Mouse (Mus musculus): ENCODE data around the gene Ralb. TPM values are rescaled to one million over a fixed set of nuclear protein-coding genes. Genes with fewer than 3 reads are reported as not detected.
A peak's percentile ranks its signal among the peaks of the same experiment; 100 is the strongest.

Gene Ralb
- polyA plus RNA-seq, 1 experiment from 2014 or later, result 94.1 TPM

DNA sequence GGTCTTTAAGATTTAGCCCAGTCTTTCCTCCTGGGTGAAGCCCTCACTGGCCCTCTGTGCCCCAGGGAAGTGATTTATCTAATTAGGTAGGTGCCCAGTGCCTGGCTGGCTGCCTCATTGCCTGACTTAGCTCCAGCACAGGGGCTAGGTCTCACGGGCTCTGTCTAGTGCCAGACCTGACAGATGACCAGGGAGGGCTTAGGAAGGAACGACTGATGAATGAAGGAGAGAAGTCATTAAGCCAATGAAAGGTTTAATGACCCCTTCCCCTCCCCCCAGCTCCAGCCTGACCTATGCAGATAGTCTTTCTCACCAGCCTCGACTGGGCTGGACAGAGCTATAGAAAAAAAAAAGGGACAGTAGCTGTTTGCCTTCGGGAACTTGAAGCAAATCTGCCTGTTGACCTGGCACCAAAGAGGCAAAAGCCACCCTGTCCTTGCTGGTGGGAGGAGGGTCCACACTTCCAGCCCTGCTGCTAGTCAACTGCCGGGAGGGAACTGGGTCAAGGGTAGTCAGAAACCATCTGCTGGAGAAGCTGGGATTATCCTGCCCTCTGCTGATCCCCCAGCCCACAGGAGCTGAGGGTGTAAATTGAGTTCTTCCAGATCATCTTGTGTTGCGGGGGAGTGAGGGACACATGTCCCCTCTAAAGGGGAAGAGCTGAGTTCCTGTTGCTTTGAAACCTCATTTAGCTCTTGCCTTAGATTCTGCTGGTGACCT, 80.3 kb downstream of the Ralb start:
- no peak overlapping the region for H3K4me3 ChIP-seq
- peaks cover 19% of the 10 kb centered on the region for H3K4me1 ChIP-seq
- H3K4me2 ChIP-seq (replicated peaks), result no peak overlapping the region
- H3K36me3 ChIP-seq, result no peaks in the 10 kb centered on the region
- WGBS, result 17% methylated on average over 6 of the region's 6 CpGs
- no peak overlapping the region for H3K9ac ChIP-seq
- ATAC-seq (ENCODE audit: low FRiP score, low read depth), result no peak
- no peak overlapping the region for H3K27ac ChIP-seq
- no peaks in the 10 kb centered on the region for H3K9me3 ChIP-seq
- peaks cover 49% of the 10 kb centered on the region for H3K27me3 ChIP-seq (replicated peaks)

DNA sequence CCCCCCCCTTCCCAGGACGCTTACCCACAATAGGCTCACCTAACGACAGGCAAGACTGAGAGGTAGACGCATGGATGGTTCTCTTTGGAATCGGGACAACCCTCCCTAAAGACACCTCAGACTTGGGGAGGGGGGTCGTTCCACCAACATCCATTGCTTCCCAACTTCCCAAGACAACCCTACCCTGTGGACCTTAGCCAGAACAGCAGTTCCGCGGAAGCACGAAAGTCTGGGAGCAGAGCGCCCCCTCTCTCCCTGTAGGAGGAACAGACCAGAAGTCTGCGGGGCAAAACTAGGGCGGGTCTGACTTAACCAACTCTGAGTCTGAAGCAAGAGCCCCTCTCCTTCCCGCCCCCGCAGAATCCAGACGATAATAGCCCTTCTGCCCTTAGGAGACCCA, 81.1 kb downstream of the Ralb start:
- Histone ChIP-seq H3K4me2 (replicated peaks) (0 out of 2 replicates have a peak overlapping the region, but pooled peaks have one; percentile 98), H3K4me3 (no peak overlapping the region), H3K27me3 (replicated peaks) (peaks cover 57% of the 10 kb centered on the region), H3K9ac (no peak overlapping the region), H3K27ac (no peak overlapping the region), H3K4me1 (peaks cover 25% of the 10 kb centered on the region), H3K9me3 (no peaks in the 10 kb centered on the region), H3K36me3 (no peaks in the 10 kb centered on the region)
- WGBS, result 5% methylated on average over 14 of the region's 14 CpGs
- no peak for ATAC-seq (ENCODE audit: low FRiP score, low read depth)

DNA sequence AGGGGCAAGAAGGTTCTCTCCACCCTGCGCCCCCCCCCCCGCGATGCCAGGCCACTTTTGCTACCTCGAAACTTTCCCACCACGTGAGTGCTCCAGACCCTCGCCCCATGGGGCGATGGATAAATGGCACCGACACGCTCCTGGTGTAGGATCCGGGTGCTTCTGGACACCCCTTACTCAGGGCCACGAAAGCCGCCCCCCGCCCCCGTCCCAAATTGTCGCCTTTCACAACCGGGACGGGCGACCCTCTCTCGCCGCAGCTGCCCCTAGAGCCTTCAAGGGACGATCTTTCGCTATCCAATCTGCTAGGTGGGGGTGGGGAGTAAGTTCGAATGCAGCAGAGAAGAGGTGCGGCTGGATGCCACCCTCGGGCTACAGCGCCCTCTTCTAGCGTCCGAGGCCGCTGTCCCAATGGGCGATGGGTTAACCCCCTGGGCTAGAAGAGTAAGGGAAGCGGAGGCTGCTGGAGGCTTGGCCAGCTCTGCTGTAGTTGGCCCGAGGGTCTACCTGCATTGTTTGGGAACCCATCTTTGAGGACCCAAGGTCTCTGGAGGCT, 82.1 kb downstream of the Ralb start:
- Histone ChIP-seq H3K27me3 (replicated peaks) (peaks cover 66% of the 10 kb centered on the region), H3K4me3 (peak overlapping the region; percentile 63), H3K9me3 (no peaks in the 10 kb centered on the region), H3K4me2 (replicated peaks) (peak overlapping the region; percentile 98), H3K27ac (no peak overlapping the region), H3K4me1 (peaks cover 25% of the 10 kb centered on the region), H3K36me3 (peaks cover under 1% of the 10 kb centered on the region; the same call in 1 of the 2 replicates), H3K9ac (peak overlapping the region; percentile 78; the same call in 1 of the 2 replicates)
- ATAC-seq (ENCODE audit: low FRiP score, low read depth), result no peak; the same call in 1 of the 2 replicates
- WGBS, result under 1% methylated on average over 31 of the region's 32 CpGs

DNA sequence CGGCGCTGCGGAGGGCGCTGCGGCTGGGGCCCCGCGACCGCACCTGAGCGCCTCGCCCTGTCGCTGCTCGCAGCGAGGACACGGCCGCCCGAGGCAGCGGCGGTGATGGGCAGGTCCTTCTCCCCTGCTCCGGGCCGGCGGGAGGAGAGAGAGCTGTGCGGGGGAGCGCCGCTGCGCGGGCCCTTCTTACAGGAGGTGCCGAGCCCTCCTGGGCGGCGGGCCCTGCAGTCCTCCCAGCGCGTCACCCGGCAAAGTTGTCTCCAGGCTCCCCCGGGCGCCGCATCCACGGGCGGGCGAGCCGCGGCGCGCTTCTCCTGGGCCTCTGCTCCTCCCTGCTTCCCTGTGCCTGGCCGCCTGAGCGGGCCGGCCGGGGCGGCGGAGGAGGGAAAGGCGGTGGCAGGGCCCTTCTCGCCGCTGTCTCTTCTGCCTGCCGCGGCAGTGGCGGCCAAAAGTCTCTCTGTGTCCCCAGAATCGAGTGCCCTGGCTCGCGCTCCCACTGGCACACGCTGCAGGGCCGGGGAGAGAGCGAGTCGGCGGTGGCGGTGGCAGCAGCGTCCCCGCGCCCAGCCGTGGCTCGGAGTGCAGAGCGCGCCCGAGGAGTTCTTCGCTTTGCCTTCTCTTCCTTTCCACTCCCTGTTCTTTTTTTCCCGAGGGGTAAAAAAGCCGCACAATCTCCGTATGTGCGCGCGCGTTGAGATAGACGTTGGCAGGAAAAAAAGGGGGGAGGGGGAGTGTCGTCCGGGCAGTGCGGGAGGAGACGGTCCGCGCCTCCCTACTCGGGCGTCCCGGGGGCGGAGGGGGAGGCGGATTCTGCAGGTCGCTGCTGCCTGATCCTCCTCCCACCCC, 82.8 kb downstream of the Ralb start, which contains the start of gene Inhbb:
TSS of gene Inhbb (minus strand) at position 673 of the 846 bp plus-strand sequence.
- peaks cover 74% of the 10 kb centered on the region for H3K27me3 ChIP-seq (replicated peaks)
- H3K4me2 ChIP-seq (replicated peaks), result peak within 1 kb of the TSS; percentile 98
- no peaks in the 10 kb centered on the region for H3K9me3 ChIP-seq
- no peak within 1 kb of the TSS for H3K27ac ChIP-seq
- WGBS, result under 1% methylated on average over 73 of the region's 92 CpGs
- peak within 1 kb of the TSS; percentile 63 for H3K4me3 ChIP-seq
- H3K4me1 ChIP-seq, result peaks cover 25% of the 10 kb centered on the region
- H3K9ac ChIP-seq, result peak within 1 kb of the TSS; percentile 78
- peak; percentile 18; the same call in 1 of the 2 replicates for ATAC-seq (ENCODE audit: low FRiP score, low read depth)
- H3K36me3 ChIP-seq, result peaks cover 4% of the 10 kb centered on the region; the same call in 1 of the 2 replicates

DNA sequence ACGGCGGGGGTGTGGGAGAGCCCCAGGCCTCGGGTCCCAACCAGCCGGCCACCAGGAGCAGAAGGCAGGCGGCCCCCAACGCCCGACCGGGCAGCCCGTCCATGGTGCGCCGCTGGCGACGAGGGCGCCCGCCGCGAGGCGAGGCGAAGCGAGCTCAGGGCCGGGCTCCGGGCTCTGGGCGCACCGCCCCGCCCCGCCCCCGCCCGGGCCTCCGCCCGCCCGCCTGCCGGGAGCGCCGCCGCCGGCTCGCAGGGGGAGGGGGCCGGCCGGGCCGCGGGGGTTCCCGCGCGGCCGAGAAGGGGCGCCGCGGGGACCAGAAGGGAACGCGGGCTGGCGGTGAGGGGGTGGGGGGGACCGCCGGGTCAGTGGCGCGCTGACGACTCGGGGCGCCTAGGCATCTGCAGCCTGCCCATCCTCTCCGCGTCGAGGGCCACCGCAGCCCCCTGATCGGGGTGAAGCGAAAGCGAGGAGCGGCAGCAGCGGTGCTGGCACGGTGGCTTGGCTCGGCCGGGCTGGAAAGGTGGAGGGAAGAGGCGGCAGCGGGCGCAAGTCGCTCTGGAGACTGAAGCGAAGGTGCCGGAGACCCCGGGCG, 83.5 kb downstream of the Ralb start:
- WGBS, result under 1% methylated on average over 57 of the region's 78 CpGs

More for the DNA sequence above, 83.5 kb downstream of the Ralb start:
- no peaks in the 10 kb centered on the region for H3K9me3 ChIP-seq
- no peak overlapping the region for H3K27ac ChIP-seq
- ATAC-seq (ENCODE audit: low FRiP score, low read depth), result peak; percentile 27
- H3K4me2 ChIP-seq (replicated peaks), result peak overlapping the region; percentile 98
- peaks cover 4% of the 10 kb centered on the region; the same call in 1 of the 2 replicates for H3K36me3 ChIP-seq
- H3K4me3 ChIP-seq, result peak overlapping the region; percentile 63
- H3K9ac ChIP-seq, result peak overlapping the region; percentile 78
- H3K4me1 ChIP-seq, result peaks cover 25% of the 10 kb centered on the region
- peaks cover 80% of the 10 kb centered on the region for H3K27me3 ChIP-seq (replicated peaks)

Other genes starting within 250 kb of the Ralb start
- 2.1 and 3.0 TPM in 2 replicates for gene Inhbb, start 82.5 kb downstream of the Ralb start, polyA plus RNA-seq (2016; fragmentation: Nextera tagmentation; extraction: Ambion mirVana)
- 18.2 and 19.7 TPM in 2 replicates for gene Tmem185b, start 21.4 kb upstream of the Ralb start, polyA plus RNA-seq (2016; fragmentation: Nextera tagmentation; extraction: Ambion mirVana)
- gene Epb41l5, start 144.2 kb upstream of the Ralb start, polyA plus RNA-seq (2016; fragmentation: Nextera tagmentation; extraction: Ambion mirVana), result 23.8 and 24.8 TPM in 2 replicates

Measured in neural tube, embryonic 12.5 days (tissue).